In the genomic region with DNA sequence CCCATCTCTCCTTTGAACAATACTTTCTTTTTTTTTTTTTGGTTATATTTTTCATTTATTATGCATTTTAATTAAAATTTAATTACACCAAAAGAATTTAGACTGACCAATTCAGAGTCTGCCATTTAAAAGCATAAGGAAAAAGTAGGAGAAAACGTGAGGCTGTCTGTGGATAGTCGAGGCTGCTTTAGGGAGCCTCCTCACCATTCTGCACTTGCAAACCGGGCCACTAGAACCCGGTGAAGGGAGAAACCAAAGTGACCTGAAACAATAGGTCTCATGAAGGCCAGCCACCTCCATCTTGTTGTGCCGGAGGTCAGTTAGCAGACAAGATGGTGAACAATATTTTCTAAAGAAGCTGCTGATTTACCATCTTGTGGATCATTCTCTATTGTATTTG, we compare ENCODE assay signal across 8 mouse cellular contexts. TPM values are rescaled to one million over a fixed set of nuclear protein-coding genes. Genes with fewer than 3 reads are reported as not detected.
DNase-seq lines count a peak whose midpoint lies in the region; ATAC-seq and TF ChIP-seq lines count a peak whose summit lies in the region.
"Not testable (repeated sequence)": the region's sequence is repeated elsewhere in the genome, so short reads cannot be mapped to it uniquely, and the experiment has no call there.

No protein-coding gene starts in this region.

- H3K36me3 ChIP-seq in liver, embryonic 14.5 days (replicated peaks; ENCODE audit: control insufficient read depth, insufficient read depth, low read depth); midbrain, embryonic 16.5 days (ENCODE audit: control insufficient read depth, insufficient read depth, low read length): not testable (repeated sequence)

- not testable (repeated sequence) for H3K9me3 ChIP-seq in liver, embryonic 14.5 days (ENCODE audit: control insufficient read depth, low read length); midbrain, embryonic 16.5 days (replicated peaks; ENCODE audit: control insufficient read depth, low read length, poor library complexity, severe bottlenecking)

- H3K4me2 ChIP-seq in liver, embryonic 14.5 days (ENCODE audit: low read depth); midbrain, embryonic 16.5 days (ENCODE audit: low read length): not testable (repeated sequence)

- not testable (repeated sequence) for H3K4me1 ChIP-seq in liver, embryonic 14.5 days (replicated peaks; ENCODE audit: control insufficient read depth in 2 of 2, insufficient read depth in 2 of 2, low read length in 1 of 2); midbrain, embryonic 16.5 days (ENCODE audit: control insufficient read depth, insufficient read depth, low read length)

- not testable (repeated sequence) for TF ChIP-seq EP300 in liver, embryonic 14.5 days (IDR thresholded peaks at IDR 0.05; ENCODE audit: low read depth)

- DNase-seq in CD4-positive helper T cell, adult 2 months (ENCODE audit: low read depth, low spot score): peak; percentile 3
- DNase-seq in c-Kit-negative CD71-positive TER-119-positive erythroid progenitor cells, embryonic 14.5 days (ENCODE audit: low read depth, low spot score): peak; percentile 20
- DNase-seq in frontal cortex, adult 2 months (ENCODE audit: extremely low spot score in 1 of 2, low spot score in 1 of 2): peak; percentile 47 to 78
- DNase-seq in kidney, postnatal 10 days: peak; percentile 42
- not testable (repeated sequence) for DNase-seq in liver, embryonic 14.5 days (ENCODE audit: low read depth in 3 of 3, low spot score in 3 of 3)
- DNase-seq in testis, postnatal 14 days (ENCODE audit: low spot score): peak; percentile 58

- ATAC-seq in hematopoietic stem cell, adult 5-6 weeks (replicated peaks in 1 of 2; ENCODE audit: insufficient read depth in 1 of 2, low FRiP score in 2 of 2, low TSS enrichment in 1 of 2, low read depth in 1 of 2, poor library complexity in 2 of 2, severe bottlenecking in 2 of 2): peak; percentile 100
- ATAC-seq in liver, embryonic 14.5 days (ENCODE audit: insufficient read depth): peak; percentile 62
- peak; percentile 68; the same call in 1 of the 2 replicates for ATAC-seq in midbrain, embryonic 16.5 days

- not testable (repeated sequence) for H3K4me3 ChIP-seq in liver, embryonic 14.5 days (ENCODE audit: insufficient read depth in 1 of 2, low read depth in 2 of 2, low read length in 2 of 2); midbrain, embryonic 16.5 days (ENCODE audit: low read depth, low read length)

- H3K9ac ChIP-seq in liver, embryonic 14.5 days (replicated peaks); midbrain, embryonic 16.5 days (ENCODE audit: low read depth, low read length): not testable (repeated sequence)

- 66% methylated on average over 5 of the region's 5 CpGs for WGBS in liver, embryonic 14.5 days (ENCODE audit: insufficient replicate concordance)
- 84% methylated on average over 5 of the region's 5 CpGs for WGBS in midbrain, embryonic 16.5 days

- H3K27me3 ChIP-seq in liver, embryonic 14.5 days (ENCODE audit: control insufficient read depth, insufficient read depth, low read length); midbrain, embryonic 16.5 days (ENCODE audit: control insufficient read depth, insufficient read depth, low read depth, low read length): not testable (repeated sequence)

- not testable (repeated sequence) for TF ChIP-seq CTCF in liver, embryonic 14.5 days (IDR thresholded peaks at IDR 0.05; ENCODE audit: low read depth)

- H3K27ac ChIP-seq in liver, embryonic 14.5 days; midbrain, embryonic 16.5 days (ENCODE audit: low read length): not testable (repeated sequence)

RNA-seq across cellular contexts. Expression of a gene that starts 27.4 kb away (rescaled TPM):
- polyA plus RNA-seq in frontal cortex, adult 2 months (2012; rRNA removed): 0.15 and 0.26 TPM in 2 replicates
- total RNA-seq in hematopoietic stem cell, adult 5-6 weeks (2017): not detected in 2 replicates
- 18.3 and 22.7 TPM in 2 replicates for polyA plus RNA-seq in liver, embryonic 14.5 days (2012; rRNA removed)
- 24.3 and 25.0 TPM in 2 replicates for polyA plus RNA-seq in liver, embryonic 14.5 days (2014; fragmentation: Nextera tagmentation; extraction: Ambion mirVana)
- not detected in 2 replicates for polyA plus RNA-seq in midbrain, embryonic 16.5 days (2015; fragmentation: Nextera tagmentation; extraction: Ambion mirVana)

RNA-seq across cellular contexts. Expression of a gene that starts 31.2 kb away (rescaled TPM):
- polyA plus RNA-seq in frontal cortex, adult 2 months (2012; rRNA removed): 323 and 391 TPM in 2 replicates
- not detected in 2 replicates for total RNA-seq in hematopoietic stem cell, adult 5-6 weeks (2017)
- 0.03 and 0.06 TPM in 2 replicates for polyA plus RNA-seq in liver, embryonic 14.5 days (2012; rRNA removed)
- not detected in 2 replicates for polyA plus RNA-seq in liver, embryonic 14.5 days (2014; fragmentation: Nextera tagmentation; extraction: Ambion mirVana)
- polyA plus RNA-seq in midbrain, embryonic 16.5 days (2015; fragmentation: Nextera tagmentation; extraction: Ambion mirVana): 0.92 and 1.4 TPM in 2 replicates

Comparison
In these comparisons a context has a peak if more than half of its experiments do, and no peak if none do; other contexts are left out.
1. RNA of a gene that starts 27.4 kb away (polyA plus RNA-seq): 18.3 to 25.0 TPM in liver, embryonic 14.5 days; 0.15 to 0.26 TPM in frontal cortex, adult 2 months and not detected in midbrain, embryonic 16.5 days; every median in the first group is over 10 times any median in the second.
2. RNA of a gene that starts 31.2 kb away (polyA plus RNA-seq): 323 to 391 TPM in frontal cortex, adult 2 months; 0.92 to 1.4 TPM in midbrain, embryonic 16.5 days and 0.03 to 0.06 TPM in liver, embryonic 14.5 days; every median in the first group is over 100 times any median in the second.
3. Peak in every context shown above with its lines, with median percentiles within 50 percentile points of each other: ATAC-seq.